Mouse (Mus musculus) C2C12 (cell line): Measurements from ENCODE around the gene Kl. TPM values are rescaled to one million over a fixed set of nuclear protein-coding genes. Genes with fewer than 3 reads are reported as not detected.

ENCODE experiments used
- H3K27me3 ChIP-seq: one replicate; pipeline ENCODE4 v1.6.1; 2011; ENCODE audit not compliant: control insufficient read depth, insufficient read depth, insufficient read length
- H3K36me3 ChIP-seq: one replicate; pipeline ENCODE4 v1.6.1; 2011; ENCODE audit not compliant: control insufficient read depth, insufficient read depth
- H3K4me3 ChIP-seq: one replicate; pipeline ENCODE4 v1.5.1; 2011; ENCODE audit warnings: mild to moderate bottlenecking, control low read depth; ENCODE audit not compliant: poor library complexity, insufficient read depth, severe bottlenecking
- H3K79me2 ChIP-seq: one replicate; pipeline ENCODE4 v1.6.1; 2011; ENCODE audit not compliant: control insufficient read depth, insufficient read depth
- H3K79me3 ChIP-seq: one replicate; pipeline ENCODE4 v1.6.1; 2011; ENCODE audit warnings: low read depth, control low read depth
- H3ac ChIP-seq: one replicate; pipeline ENCODE3; 2011; ENCODE audit warnings: low read depth; ENCODE audit not compliant: control insufficient read depth, insufficient read length
- CEBPB ChIP-seq: IDR thresholded peaks from one replicate; pipeline ENCODE4 v1.6.1; 2011; ENCODE audit warnings: low read depth, mild to moderate bottlenecking, control low read depth, moderate library complexity
- CTCF ChIP-seq: IDR thresholded peaks from one replicate; pipeline ENCODE4 v1.5.1; 2011; ENCODE audit not compliant: control insufficient read depth, insufficient read depth, insufficient read length
- FOSL1 ChIP-seq: IDR thresholded peaks from one replicate; pipeline ENCODE4 v1.8.0; 2011; ENCODE audit warnings: mild to moderate bottlenecking, low read length; ENCODE audit not compliant: poor library complexity, insufficient read depth, severe bottlenecking
- MAX ChIP-seq: IDR thresholded peaks from one replicate; pipeline ENCODE4 v1.6.1; 2011; ENCODE audit warnings: mild to moderate bottlenecking, control low read depth
- MYOD1 ChIP-seq: IDR thresholded peaks from one replicate; pipeline ENCODE4 v1.6.1; 2011; ENCODE audit warnings: low read depth; ENCODE audit not compliant: control insufficient read depth, insufficient read length
- MYOG ChIP-seq: IDR thresholded peaks from one replicate; pipeline ENCODE4 v1.6.1; 2011; ENCODE audit not compliant: control insufficient read depth, insufficient read length; ENCODE audit errors: extremely low read depth
- USF1 ChIP-seq: IDR thresholded peaks from one replicate; pipeline ENCODE4 v1.6.1; 2011; ENCODE audit warnings: low read depth, mild to moderate bottlenecking, control low read depth, moderate library complexity
- long read RNA-seq, 2 experiments: library from polyadenylated mRNA; unstranded; transcript quantifications; one replicate each; pipeline ENCODE4 v2.0.0; 2019 to 2020
- polyA plus RNA-seq: library from polyadenylated mRNA; unstranded; fragments of >200 nt; fragmentation: generic; extraction: Trizol; gene quantifications from one replicate; pipeline ENCODE4 v1.2.1, GENCODE M21; 2012; ENCODE audit warnings: missing spikeins

Kl gene
- not detected for polyA plus RNA-seq
- long read RNA-seq, experiment 1, result 0 reads
- long read RNA-seq, experiment 2, result 0 reads

DNA sequence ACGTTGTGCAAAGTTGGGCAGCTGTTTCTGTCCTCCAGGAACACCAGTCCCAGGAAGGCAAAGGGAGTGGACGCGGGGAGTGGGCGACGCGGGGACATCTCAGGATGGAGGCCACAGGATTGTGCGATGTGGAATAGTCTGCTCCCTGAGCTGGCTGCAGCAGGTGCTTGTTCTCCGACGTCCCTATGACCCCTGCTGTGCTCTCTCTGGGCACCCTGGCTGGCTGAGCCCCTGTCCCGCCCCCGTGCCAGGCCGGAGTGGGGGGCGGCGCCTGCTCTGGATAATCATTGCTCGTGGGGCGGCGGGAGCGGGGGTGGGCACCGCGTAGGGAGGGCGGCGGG, at the start of gene Kl:
TSS of gene Kl (plus strand) at position 280 of the 341 bp plus-strand sequence.
- no peaks in the 10 kb centered on the region for H3K36me3 ChIP-seq
- H3K79me2 ChIP-seq, result no peaks in the 10 kb centered on the region
- TF ChIP-seq MYOG, result no peak
- TF ChIP-seq CTCF, result no peak
- TF ChIP-seq USF1, result no peak
- no peak for TF ChIP-seq FOSL1
- no peak for TF ChIP-seq MYOD1
- no peak for TF ChIP-seq MAX
- no peak for TF ChIP-seq CEBPB
- no peaks in the 10 kb centered on the region for H3K27me3 ChIP-seq
- no peak within 1 kb of the TSS for H3K4me3 ChIP-seq
- no peaks in the 10 kb centered on the region for H3K79me3 ChIP-seq
- H3ac ChIP-seq, result no peak within 1 kb of the TSS

DNA sequence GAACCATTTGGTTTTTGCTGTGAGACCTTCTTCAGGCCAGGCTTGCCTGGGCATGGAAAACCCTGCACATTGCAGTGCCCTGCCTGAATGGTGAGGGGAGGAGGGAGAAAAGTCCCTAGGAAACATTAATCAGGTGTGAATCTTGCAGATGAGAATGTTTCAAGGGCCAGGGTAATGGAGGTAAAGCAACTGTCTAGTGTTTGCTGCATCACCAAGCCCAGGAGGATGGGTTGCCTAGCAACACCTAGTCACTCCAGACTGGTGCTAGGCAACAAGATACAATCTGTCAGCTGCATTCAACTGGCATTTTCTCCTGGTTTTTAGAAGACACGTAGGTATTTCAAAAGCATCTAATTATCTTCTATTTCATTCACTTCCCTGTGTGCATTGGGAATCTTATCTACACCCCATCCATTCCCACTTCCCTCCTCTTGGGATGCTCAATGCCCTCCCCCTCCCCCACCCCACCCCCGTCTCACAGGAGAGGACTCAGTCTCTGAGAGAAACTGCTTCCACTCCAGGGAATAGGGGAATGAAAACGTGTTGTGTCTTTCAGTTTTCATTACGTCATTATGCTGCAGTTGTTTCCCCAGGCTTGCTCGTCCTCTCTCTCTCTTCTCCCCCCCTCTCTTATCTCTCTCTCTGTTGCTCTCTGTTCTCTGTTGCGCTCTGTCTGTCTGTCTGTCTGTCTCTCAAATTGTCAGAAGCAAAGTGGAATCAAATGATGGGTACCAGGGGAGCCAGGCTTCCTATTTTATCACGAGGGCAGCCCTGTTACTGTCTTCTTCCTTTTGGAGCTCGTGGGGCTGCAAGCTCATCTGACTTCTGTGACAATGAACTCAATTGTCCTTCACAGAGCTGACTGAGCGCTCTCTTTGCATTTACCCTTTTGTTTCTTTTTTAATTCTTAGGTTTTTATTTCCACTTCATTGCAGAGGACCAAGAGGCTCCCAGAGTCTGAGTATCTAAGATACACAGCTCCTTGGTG, 46.1 kb upstream of the Kl start:
- H3ac ChIP-seq, result no peak overlapping the region
- no peak overlapping the region for H3K4me3 ChIP-seq
- H3K27me3 ChIP-seq, result peaks cover 4% of the 10 kb centered on the region
- TF ChIP-seq CEBPB, result no peak
- no peak for TF ChIP-seq CTCF
- TF ChIP-seq MYOG, result no peak
- TF ChIP-seq FOSL1, result no peak
- TF ChIP-seq USF1, result no peak
- no peak for TF ChIP-seq MYOD1
- TF ChIP-seq MAX, result no peak
- no peaks in the 10 kb centered on the region for H3K79me2 ChIP-seq
- no peaks in the 10 kb centered on the region for H3K79me3 ChIP-seq
- no peaks in the 10 kb centered on the region for H3K36me3 ChIP-seq

DNA sequence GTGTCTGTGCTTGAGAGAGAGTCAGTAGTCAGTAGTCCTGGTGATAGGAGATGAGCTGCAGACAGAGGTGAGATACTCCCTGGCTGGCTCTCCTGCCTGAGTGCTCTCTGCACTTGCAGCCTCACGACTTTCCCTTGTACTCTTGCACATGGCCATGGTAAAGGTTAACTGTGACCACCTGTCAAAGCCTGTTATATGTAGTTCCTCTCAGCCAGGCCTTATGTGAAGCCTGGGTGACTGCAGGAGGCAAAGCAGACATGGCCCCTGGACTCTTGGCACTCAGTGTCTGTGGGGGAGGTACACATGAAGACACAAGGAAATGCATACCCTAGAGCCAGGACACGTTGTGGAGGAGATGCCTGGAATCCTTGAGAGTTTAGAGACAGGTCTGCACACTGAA, 40.3 kb upstream of the Kl start:
- H3ac ChIP-seq, result no peak overlapping the region

DNA sequence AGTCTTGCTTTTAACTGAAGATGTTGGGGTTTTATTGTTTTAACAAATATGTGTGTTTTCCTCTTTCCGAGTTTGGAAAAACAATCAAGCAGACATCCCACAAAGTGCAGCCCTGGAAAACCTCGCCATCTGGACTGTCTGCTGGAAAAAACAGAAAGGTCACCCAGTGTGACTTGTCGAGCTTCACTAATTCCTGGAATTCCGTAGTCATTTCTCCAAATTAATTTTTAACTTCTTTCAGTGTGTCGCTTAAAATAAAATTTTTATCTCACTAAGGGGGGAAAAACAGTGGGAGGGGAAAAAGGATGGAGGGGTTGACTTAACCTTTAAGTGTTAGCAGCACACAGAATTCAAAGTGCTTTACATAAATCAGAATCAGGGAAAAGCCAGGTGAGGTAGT, 39.8 kb upstream of the Kl start:
- Histone ChIP-seq H3K36me3 (no peaks in the 10 kb centered on the region), H3K27me3 (no peaks in the 10 kb centered on the region)
- TF ChIP-seq CTCF (no peak), MYOD1 (no peak), MYOG (no peak), FOSL1 (no peak), USF1 (no peak), CEBPB (no peak), MAX (no peak)

More for the DNA sequence above, 40.3 kb upstream of the Kl start:
- TF ChIP-seq MAX (no peak), CEBPB (no peak), FOSL1 (no peak), USF1 (no peak), MYOG (no peak), CTCF (no peak), MYOD1 (no peak)
- no peak overlapping the region for H3K4me3 ChIP-seq
- H3K36me3 ChIP-seq, result no peaks in the 10 kb centered on the region
- H3K79me3 ChIP-seq, result no peaks in the 10 kb centered on the region
- no peaks in the 10 kb centered on the region for H3K27me3 ChIP-seq
- no peaks in the 10 kb centered on the region for H3K79me2 ChIP-seq

DNA sequence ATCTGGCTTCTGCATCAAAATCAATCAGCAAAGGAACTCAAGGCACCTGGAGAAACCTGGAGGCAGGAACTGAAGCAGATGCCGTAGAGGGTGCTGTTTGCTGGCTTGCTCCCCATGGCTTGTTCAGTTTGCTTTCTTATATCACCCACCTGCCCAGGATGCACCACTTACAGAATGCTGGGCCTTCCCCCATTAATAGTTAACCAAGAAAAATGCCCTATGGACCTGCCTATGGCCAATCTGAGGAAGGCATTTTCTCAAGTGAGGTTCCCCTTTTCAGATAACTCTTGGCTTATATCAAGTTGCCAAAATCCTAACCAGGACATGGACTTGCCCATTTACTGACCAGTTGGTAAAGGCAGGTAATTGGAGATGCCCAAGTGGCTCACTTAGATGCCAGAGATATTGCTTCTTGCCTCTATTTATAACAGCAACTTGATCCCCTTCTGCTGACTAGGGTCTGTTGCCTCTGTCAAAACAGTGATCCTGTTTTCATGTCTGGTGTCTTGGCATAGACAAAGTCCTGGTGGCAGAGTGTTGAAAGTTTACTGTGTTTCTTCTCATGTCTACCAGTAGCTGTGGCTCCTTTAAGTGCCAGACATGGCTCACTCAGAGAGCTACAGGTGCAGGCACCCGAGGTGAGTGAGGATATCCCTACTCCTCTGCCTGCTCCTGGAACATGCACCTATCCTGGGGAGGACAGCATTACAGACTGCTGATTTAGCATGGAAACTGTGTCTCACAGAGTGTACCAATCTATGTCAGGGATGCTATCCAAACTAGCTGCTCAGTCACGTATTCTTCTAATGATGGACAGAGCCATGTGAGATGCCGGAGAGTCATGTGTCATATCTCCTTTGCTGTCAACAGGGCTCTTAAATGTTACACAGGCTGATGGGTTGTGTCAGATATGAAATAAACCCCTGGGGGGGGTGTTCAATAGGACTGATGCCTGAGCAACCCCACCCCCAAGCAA, 37.0 kb upstream of the Kl start:
- TF ChIP-seq MYOD1, result no peak
- no peak for TF ChIP-seq FOSL1
- TF ChIP-seq MAX, result no peak
- TF ChIP-seq CEBPB, result no peak
- TF ChIP-seq CTCF, result no peak
- TF ChIP-seq MYOG, result no peak
- TF ChIP-seq USF1, result no peak
- Histone ChIP-seq H3K36me3 (no peaks in the 10 kb centered on the region), H3K79me2 (no peaks in the 10 kb centered on the region), H3ac (no peak overlapping the region), H3K27me3 (no peaks in the 10 kb centered on the region), H3K4me3 (no peak overlapping the region), H3K79me3 (no peaks in the 10 kb centered on the region)

More for the DNA sequence above, 39.8 kb upstream of the Kl start:
- Histone ChIP-seq H3ac (no peak overlapping the region), H3K4me3 (no peak overlapping the region), H3K79me2 (no peaks in the 10 kb centered on the region), H3K79me3 (no peaks in the 10 kb centered on the region)
